Mouse (Mus musculus): ENCODE data around the gene Morn1. TPM values are rescaled to one million over a fixed set of nuclear protein-coding genes. Genes with fewer than 3 reads are reported as not detected.

Gene Morn1
- total and polyA plus RNA-seq, 3 experiments = 3.8 to 8.7 (median 4.0) TPM

DNA sequence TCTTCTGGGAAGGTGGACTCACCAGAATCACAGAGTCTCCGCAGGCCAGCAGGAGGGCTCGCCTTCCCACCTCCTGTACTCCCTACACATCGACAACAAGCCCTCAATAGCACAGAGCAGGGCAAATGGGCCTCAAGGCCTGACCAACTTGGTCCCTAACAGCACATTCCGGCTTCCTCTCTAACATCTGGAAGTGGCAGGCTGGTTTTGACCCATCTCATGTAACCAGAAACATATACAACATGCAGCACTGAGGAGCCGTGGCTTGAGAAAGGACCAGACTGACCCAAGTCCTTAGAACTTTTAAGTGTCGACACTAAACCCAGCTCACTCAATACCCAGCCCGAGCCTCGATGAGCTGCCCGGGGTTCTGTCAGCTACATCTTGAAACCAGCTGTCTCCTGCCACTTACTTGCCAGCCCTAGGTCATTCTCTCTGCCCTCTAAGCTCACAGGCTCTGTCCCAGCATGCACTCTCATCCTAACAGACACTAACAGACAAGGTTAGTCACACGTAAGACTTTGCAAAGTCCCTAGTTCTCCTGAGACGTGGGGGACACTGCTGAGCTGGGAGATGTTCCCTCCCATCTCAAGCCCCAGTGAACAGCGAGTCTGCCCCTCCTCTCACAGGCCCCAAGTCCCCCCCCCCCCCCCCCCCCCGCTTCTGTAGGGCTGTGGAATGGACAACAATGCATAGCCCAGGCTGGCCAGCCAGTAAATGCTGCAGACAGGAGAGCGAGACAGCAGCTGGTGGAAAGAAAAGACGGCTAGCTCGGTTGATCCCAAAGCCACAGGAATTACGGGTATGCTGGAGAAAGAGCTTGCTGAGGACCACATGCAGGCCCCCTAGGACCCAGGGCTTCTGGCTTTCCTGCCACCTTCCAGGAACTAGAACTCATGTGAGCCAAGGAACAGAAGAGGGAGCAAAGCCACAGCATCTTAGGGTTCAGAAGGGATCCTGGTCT lies 87.7 kb downstream of the Morn1 start:
- TF ChIP-seq ETS1 (conservative IDR thresholded peaks at IDR 0.05; ENCODE audit: low read depth, low read length) (no peak), MAX (IDR thresholded peaks at IDR 0.05; ENCODE audit: low read length) (no peak), MAFK (IDR thresholded peaks at IDR 0.05; ENCODE audit: insufficient replicate concordance, low read length) (no peak), ELF1 (IDR thresholded peaks at IDR 0.05; ENCODE audit: low read depth, low read length) (no peak), NELFE (IDR thresholded peaks at IDR 0.05; ENCODE audit: low read depth, low read length) (no peak), MXI1 (IDR thresholded peaks at IDR 0.05; ENCODE audit: low read depth, low read length) (no peak), USF2 (conservative IDR thresholded peaks at IDR 0.05; ENCODE audit: low read depth, low read length) (no peak), RAD21 (IDR thresholded peaks at IDR 0.05; ENCODE audit: low read depth, low read length) (no peak), MAZ (IDR thresholded peaks at IDR 0.05; ENCODE audit: low read depth, low read length) (no peak), UBTF (IDR thresholded peaks at IDR 0.05; ENCODE audit: low read depth, low read length) (no peak), NRF1 (IDR thresholded peaks at IDR 0.05; ENCODE audit: low read depth, low read length) (no peak), TBP (conservative IDR thresholded peaks at IDR 0.05; ENCODE audit: low read depth, low read length) (no peak), BHLHE40 (IDR thresholded peaks at IDR 0.05; ENCODE audit: low read depth, low read length) (no peak), CHD2 (IDR thresholded peaks at IDR 0.05; ENCODE audit: low read length) (no peak), ZNF384 (IDR thresholded peaks at IDR 0.05; ENCODE audit: low read depth, low read length) (no peak), EP300 (IDR thresholded peaks at IDR 0.05; ENCODE audit: low read length) (no peak), GABPA (IDR thresholded peaks at IDR 0.05; ENCODE audit: insufficient replicate concordance, low read depth, low read length) (no peak), MEF2A (IDR thresholded peaks at IDR 0.05; ENCODE audit: borderline replicate concordance, low read depth, low read length) (no peak)
- DNase-seq (ENCODE audit: extremely low read depth) = no peak
- Histone ChIP-seq H3K4me1 (ENCODE audit: control insufficient read depth in 1 of 2, insufficient read depth in 2 of 2) (peaks cover 38 to 94% of the 10 kb centered on the region in 2 experiments), H3K4me3 (replicated peaks in 1 of 3; ENCODE audit: low read depth in 2 of 3, low read length in 2 of 3, poor library complexity in 1 of 3) (no peak overlapping the region), H3K4me2 (ENCODE audit: insufficient read depth, low read depth, poor library complexity, severe bottlenecking) (no peak overlapping the region), H3K36me3 (replicated peaks in 1 of 2; ENCODE audit: control insufficient read depth in 1 of 2, insufficient read depth in 1 of 2, low read length in 1 of 2) (peaks cover 0 to 24% of the 10 kb centered on the region in 2 experiments), H3K27ac (ENCODE audit: insufficient read depth, low read depth) (peak overlapping the region; percentile 11; the same call in 1 of the 2 replicates), H3K9me3 (replicated peaks; ENCODE audit: low read length) (no peaks in the 10 kb centered on the region), H3K79me2 (replicated peaks; ENCODE audit: control insufficient read depth, extremely low read depth, insufficient read depth, poor library complexity, severe bottlenecking) (peaks cover 74% of the 10 kb centered on the region), H3K27me3 (replicated peaks) (no peaks in the 10 kb centered on the region), H3K9ac (ENCODE audit: insufficient read depth, low read depth) (no peak overlapping the region)
- in situ Hi-C loops (cut with MboI; ENCODE audit: low pct_ligation_motif_present, low pct_unique_long_range_greater_than_20kb, low sequenced_read_pairs) = no loop called here
- dilution Hi-C loops (cut with MboI; ENCODE audit: extremely low pct_ligation_motif_present, extremely low pct_unique_long_range_greater_than_20kb, low sequenced_read_pairs) = no loop called here

DNA sequence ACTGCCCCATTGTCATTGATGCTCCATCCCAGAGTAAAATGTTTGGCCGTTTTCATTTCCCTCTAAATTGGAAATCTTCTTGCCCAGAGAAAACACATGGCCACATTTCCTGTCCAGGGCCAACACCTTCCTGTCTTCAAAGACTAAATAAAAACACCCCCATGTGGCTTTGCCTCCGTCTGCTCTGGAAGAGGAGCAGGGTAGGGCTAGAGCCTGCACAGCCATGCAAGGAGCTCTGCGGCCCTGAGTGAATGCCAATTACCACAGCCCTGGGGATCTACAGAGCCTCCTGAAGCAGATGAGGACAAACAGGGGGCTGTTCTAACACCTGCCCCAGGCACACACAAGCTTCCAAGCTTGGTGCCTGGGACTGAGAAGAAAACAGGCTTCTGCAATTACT lies 89.8 kb downstream of the Morn1 start:
- Histone ChIP-seq H3K36me3 (replicated peaks in 1 of 2; ENCODE audit: control insufficient read depth in 1 of 2, insufficient read depth in 1 of 2, low read length in 1 of 2) (peaks cover 0 to 29% of the 10 kb centered on the region in 2 experiments), H3K9ac (ENCODE audit: insufficient read depth, low read depth) (no peak overlapping the region)
- TF ChIP-seq SMC3 (IDR thresholded peaks at IDR 0.05; ENCODE audit: low read depth, low read length) = no peak
- no peak for TF ChIP-seq USF2 (conservative IDR thresholded peaks at IDR 0.05; ENCODE audit: low read depth, low read length)
- TF ChIP-seq UBTF (IDR thresholded peaks at IDR 0.05; ENCODE audit: low read depth, low read length) = no peak

More for the DNA sequence above, 89.8 kb downstream of the Morn1 start:
- in situ Hi-C loops (cut with MboI; ENCODE audit: low pct_ligation_motif_present, low pct_unique_long_range_greater_than_20kb, low sequenced_read_pairs) = no loop called here
- dilution Hi-C loops (cut with MboI; ENCODE audit: extremely low pct_ligation_motif_present, extremely low pct_unique_long_range_greater_than_20kb, low sequenced_read_pairs) = no loop called here
- H3K27me3 ChIP-seq (replicated peaks) = no peaks in the 10 kb centered on the region
- DNase-seq (ENCODE audit: extremely low read depth) = no peak
- H3K9me3 ChIP-seq (replicated peaks; ENCODE audit: low read length) = no peaks in the 10 kb centered on the region
- H3K27ac ChIP-seq (ENCODE audit: insufficient read depth, low read depth) = no peak overlapping the region
- H3K79me2 ChIP-seq (replicated peaks; ENCODE audit: control insufficient read depth, extremely low read depth, insufficient read depth, poor library complexity, severe bottlenecking) = peaks cover 61% of the 10 kb centered on the region
- no peak overlapping the region for H3K4me2 ChIP-seq (ENCODE audit: insufficient read depth, low read depth, poor library complexity, severe bottlenecking)
- no peak overlapping the region for H3K4me3 ChIP-seq (replicated peaks in 1 of 3; ENCODE audit: low read depth in 2 of 3, low read length in 2 of 3, poor library complexity in 1 of 3)
- H3K4me1 ChIP-seq (ENCODE audit: control insufficient read depth in 1 of 2, insufficient read depth in 2 of 2) = peaks cover 40 to 86% of the 10 kb centered on the region in 2 experiments

Data from CH12.LX (cell line).